Mouse (Mus musculus) natural killer cell, adult 2 months (primary cell): ENCODE measurements around the gene Gm4450.
A peak's percentile ranks its signal among the peaks of the same experiment; 100 is the strongest.
"Not testable (repeated sequence)": the region's sequence is repeated elsewhere in the genome, so short reads cannot be mapped to it uniquely, and the experiment has no call there.

Experiments used
- DNase-seq, 2 experiments: peaks; one replicate each; pipeline ENCODE4 v3.0.0; 2022; ENCODE audit warnings: low spot score in 2 of 2

Gm4450 gene

GRCm38 (mm10) chr3:98457026-98457425 lies at the start of gene Gm4450:
Gene Gm4450 (minus strand): TSS chr3:98457126.
- DNase-seq = not testable (repeated sequence)

- not testable (repeated sequence) for DNase-seq
Measured at GRCm38 (mm10) chr3:98497401-98497800, 40.5 kb upstream of the Gm4450 start.

- not testable (repeated sequence) for DNase-seq
Measured at GRCm38 (mm10) chr3:98496762-98497161, 39.8 kb upstream of the Gm4450 start.

GRCm38 (mm10) chr3:98495055-98495454 lies 38.1 kb upstream of the Gm4450 start:
- DNase-seq = not testable (repeated sequence)

GRCm38 (mm10) chr3:98494184-98494583 lies 37.3 kb upstream of the Gm4450 start:
- not testable (repeated sequence) for DNase-seq

- DNase-seq = not testable (repeated sequence)
Measured at GRCm38 (mm10) chr3:98471499-98471898, 14.6 kb upstream of the Gm4450 start.

GRCm38 (mm10) chr3:98471057-98471456 lies 14.1 kb upstream of the Gm4450 start:
- not testable (repeated sequence) for DNase-seq

GRCm38 (mm10) chr3:98469323-98469722 lies 12.4 kb upstream of the Gm4450 start:
- DNase-seq = not testable (repeated sequence)

- DNase-seq = not testable (repeated sequence)
Measured at GRCm38 (mm10) chr3:98453786-98454185, 3.1 kb downstream of the Gm4450 start.

- DNase-seq = not testable (repeated sequence)
Measured at GRCm38 (mm10) chr3:98443924-98444323, 13.0 kb downstream of the Gm4450 start.

- DNase-seq = not testable (repeated sequence)
Measured at GRCm38 (mm10) chr3:98443149-98443779, 13.7 kb downstream of the Gm4450 start.

GRCm38 (mm10) chr3:98442245-98442644 lies 14.7 kb downstream of the Gm4450 start:
- not testable (repeated sequence) for DNase-seq

- DNase-seq = no peak
Measured at GRCm38 (mm10) chr3:98435030-98435429, 21.9 kb downstream of the Gm4450 start.

GRCm38 (mm10) chr3:98434088-98434816 lies 22.7 kb downstream of the Gm4450 start:
- no peak for DNase-seq

- no peak for DNase-seq
Measured at GRCm38 (mm10) chr3:98428928-98429525, 27.9 kb downstream of the Gm4450 start.

- no peak for DNase-seq
Measured at GRCm38 (mm10) chr3:98428449-98428775, 28.5 kb downstream of the Gm4450 start.

GRCm38 (mm10) chr3:98427600-98428448 lies 29.1 kb downstream of the Gm4450 start:
- DNase-seq = peak in 1 of 2 experiments; percentile 43

- no peak for DNase-seq
Measured at GRCm38 (mm10) chr3:98427260-98427599, 29.7 kb downstream of the Gm4450 start.

GRCm38 (mm10) chr3:98426749-98427148 lies 30.2 kb downstream of the Gm4450 start:
- no peak for DNase-seq

GRCm38 (mm10) chr3:98422926-98423325 lies 34.0 kb downstream of the Gm4450 start:
- no peak for DNase-seq

GRCm38 (mm10) chr3:98419786-98420070 lies 37.2 kb downstream of the Gm4450 start:
- DNase-seq = no peak
